Mouse (Mus musculus) monocyte, adult 5-6 weeks (primary cell): ENCODE results near the gene Gosr1. TPM values are rescaled to one million over a fixed set of nuclear protein-coding genes. Genes with fewer than 3 reads are reported as not detected.
"Not testable (repeated sequence)": the region's sequence is repeated elsewhere in the genome, so short reads cannot be mapped to it uniquely, and the experiment has no call there.

Source experiments
- ATAC-seq: fragments of 153-309, 156-312 bp; replicated peaks from 2 replicates; pipeline ENCODE4 v1.8.0; 2017; ENCODE audit warnings: mild to moderate bottlenecking; ENCODE audit not compliant: low TSS enrichment, insufficient number of reproducible peaks, severe bottlenecking, poor library complexity, low FRiP score
- total RNA-seq: library from RNA; stranded (forward); fragments of 200-1000, 200-491, 200-594 nt; gene quantifications from 3 replicates; pipeline ENCODE4 v1.2.3, GENCODE M21; 2017

Gene Gosr1
- total RNA-seq, 1 experiment from 2014 or later = 43.3 TPM

GRCm38 (mm10) chr11:76744550-76744949, 18.8 kb downstream of the Gosr1 start:
- no peak for ATAC-seq

GRCm38 (mm10) chr11:76742511-76742910, 20.9 kb downstream of the Gosr1 start:
- no peak for ATAC-seq

DNA sequence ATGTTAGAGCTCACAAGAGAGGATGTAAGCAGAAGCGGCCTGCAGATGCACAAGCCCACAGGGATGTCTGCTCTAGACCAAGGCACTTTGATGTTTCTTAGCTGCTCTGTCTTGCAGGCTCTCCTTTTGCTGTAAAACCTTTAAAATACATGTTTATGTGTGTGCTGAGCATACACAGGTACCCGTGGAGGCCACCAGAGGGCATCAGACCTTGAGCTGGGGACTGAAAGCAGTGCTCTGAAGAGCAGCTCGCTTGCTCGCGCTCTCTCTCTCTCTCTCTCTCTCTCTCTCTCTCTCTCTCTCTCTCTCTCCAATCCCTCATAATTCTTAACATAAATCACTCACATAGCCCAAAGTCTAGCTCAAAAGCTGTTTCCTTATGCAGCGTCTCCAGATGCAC, 24.3 kb downstream of the Gosr1 start:
- no peak for ATAC-seq

GRCm38 (mm10) chr11:76735753-76736324, 27.5 kb downstream of the Gosr1 start:
- ATAC-seq = 0 out of 2 replicates have a peak, but pooled peaks have one; percentile 50

DNA sequence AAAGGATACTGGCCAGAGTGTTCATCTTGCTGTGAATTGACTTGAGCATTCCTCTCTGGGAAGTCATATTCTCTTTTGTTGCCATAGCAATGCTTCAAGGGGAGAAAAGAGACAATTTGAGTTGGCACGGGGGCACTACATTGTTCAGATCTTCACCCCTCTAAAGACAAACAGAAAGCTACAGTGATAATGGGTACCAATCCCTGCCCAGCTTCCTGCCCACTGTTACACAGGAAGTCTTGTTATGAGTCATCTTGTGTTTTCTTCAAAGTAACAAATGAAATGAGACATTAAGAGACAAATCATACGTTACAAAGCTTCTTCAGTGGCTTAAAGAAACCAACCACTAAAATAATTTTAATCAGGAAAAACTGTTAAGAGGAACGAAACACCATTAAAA, 28.8 kb downstream of the Gosr1 start:
- 0 out of 2 replicates have a peak, but pooled peaks have one; percentile 37 for ATAC-seq

DNA sequence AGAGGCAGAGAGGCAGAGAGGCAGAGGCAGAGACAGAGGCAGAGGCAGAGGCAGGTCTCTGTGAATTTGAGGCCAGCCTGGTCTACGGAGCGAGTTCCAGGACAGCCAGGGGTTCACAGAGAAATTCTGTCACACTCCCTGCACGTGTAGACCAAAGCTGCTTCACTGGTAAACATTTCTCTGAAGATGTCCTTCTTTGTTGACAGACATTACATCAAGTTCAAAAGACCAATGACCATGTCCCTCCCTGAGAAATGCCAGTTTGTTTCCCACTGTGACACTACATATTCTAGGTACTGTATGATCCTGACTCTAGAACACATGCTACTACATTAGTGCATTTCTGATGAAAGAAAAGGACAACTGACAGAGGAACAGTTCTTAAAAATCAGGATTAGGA, 32.7 kb downstream of the Gosr1 start:
- ATAC-seq = no peak

DNA sequence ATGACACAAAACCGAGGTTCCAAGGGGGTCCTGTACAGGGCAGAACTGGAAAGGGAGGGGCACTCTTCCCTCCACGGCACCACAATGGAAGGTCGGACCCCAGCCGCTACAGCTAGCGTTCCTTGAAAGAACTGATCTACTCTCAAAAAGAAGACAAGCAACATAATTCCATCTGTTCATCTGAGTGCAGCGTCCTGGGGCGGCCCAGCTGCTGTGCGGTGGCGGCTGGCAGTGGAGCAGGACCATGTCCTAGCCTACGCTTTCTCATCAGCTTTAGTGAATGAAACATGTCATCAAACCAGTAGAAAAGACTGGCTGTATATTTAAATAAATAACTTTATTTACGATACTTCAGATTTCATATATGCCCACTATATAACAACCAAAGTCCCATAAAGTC, 35.3 kb downstream of the Gosr1 start:
- ATAC-seq = no peak

- ATAC-seq = no peak
Measured at GRCm38 (mm10) chr11:76723911-76724310, 39.5 kb downstream of the Gosr1 start.

- ATAC-seq = no peak
Measured at GRCm38 (mm10) chr11:76717000-76717399, 46.4 kb downstream of the Gosr1 start.

GRCm38 (mm10) chr11:76709625-76710452, 53.5 kb downstream of the Gosr1 start:
- no peak for ATAC-seq

- no peak for ATAC-seq
Measured at GRCm38 (mm10) chr11:76708881-76709280, 54.5 kb downstream of the Gosr1 start.

DNA sequence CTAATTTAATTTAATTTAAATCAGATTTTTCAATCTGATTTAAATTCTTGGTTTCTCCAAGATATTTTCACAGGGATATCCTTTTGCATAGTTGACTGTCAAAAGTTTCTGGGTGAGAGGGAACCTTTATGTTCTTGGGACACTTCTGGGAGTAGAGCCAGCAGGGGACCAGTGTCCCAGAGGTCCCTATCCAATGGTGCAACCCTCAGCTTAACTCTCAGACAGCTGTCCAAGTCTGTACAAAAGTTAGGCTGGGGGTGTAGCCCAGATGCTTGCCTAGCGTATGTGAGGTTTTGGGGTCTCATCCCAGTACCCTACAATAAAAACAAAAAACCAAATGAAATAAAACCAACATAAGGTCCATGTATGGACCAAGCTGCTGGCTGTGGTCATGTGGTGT, 55.3 kb downstream of the Gosr1 start:
- no peak for ATAC-seq

DNA sequence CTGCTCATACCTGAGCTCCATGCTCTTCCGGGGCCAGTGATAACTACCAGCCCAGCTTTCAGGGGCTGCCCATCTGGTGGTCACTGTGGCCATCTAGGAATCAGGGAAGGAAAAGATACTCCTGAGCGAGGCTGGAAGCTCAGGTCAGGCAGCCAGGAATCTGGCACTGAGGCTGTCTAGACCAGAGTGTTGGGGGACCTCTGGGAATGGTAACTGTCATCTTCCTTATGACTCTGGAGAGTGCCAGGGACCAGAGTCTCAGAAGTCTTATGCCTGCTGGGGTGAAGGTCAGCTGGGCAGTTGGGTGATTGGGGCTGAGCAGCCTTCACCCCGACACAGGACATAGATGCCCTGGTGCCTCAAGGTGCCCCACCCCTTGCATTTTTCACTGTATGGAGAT, 55.7 kb downstream of the Gosr1 start:
- no peak for ATAC-seq

DNA sequence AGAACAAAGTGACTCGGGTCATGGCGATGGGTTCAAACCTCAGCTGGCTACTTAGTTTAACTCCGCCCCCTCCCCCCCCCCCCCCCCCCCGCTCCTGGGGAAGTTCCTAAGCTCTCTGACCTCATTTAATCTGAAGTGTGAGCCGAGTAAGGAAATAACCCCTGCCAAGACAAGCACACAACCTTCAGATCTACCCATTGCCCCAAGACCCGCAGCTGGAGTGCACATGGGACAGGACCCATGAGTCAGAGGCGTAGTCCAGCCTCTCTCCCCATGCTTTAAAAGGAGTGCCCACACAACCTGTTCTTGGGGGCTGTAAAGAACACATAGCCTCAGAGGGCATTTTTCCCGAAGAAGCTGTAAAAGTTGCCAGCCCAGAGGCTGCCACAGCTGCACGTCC, 63.8 kb downstream of the Gosr1 start:
- no peak for ATAC-seq

DNA sequence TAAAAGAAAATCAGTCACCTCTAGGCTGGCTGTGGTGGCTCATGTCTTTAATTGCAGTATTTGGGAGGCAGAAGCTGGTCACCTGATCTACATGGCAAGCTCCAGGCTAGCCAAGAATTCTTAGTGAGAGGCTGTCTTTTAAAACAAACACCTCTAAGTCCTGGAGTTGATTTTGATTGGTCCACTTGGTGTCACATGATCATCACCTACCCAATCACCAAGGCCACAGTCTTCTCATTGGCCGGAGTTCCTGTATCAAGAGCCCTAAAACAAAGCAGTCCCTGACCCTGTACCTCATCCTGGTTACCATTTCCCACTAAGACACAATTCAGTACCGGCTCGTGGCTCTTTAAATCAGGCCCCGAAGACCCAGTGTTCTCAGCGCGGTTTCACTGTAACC, 67.6 kb downstream of the Gosr1 start:
- ATAC-seq = no peak

DNA sequence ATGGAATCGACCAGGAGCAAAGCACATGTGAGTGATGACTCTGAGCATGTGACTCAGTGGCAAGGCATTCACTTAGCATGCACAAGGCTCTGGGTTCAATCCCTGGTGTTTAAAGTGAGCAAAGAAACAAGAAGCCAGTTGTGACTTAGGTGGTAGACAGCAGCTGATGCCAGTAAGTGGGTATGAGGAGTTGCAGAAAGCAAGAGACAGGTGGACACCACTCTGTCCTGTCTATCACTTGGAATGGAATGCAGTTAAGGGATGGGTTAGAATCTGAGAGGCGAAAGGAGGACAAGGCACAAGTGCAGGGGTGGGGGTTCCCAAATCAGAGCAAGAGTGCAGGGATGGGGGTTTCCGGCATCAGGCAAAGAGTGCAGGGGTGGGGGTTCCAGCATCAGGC, 71.3 kb downstream of the Gosr1 start:
- ATAC-seq = no peak

GRCm38 (mm10) chr11:76685604-76686003, 77.8 kb downstream of the Gosr1 start:
- no peak for ATAC-seq

DNA sequence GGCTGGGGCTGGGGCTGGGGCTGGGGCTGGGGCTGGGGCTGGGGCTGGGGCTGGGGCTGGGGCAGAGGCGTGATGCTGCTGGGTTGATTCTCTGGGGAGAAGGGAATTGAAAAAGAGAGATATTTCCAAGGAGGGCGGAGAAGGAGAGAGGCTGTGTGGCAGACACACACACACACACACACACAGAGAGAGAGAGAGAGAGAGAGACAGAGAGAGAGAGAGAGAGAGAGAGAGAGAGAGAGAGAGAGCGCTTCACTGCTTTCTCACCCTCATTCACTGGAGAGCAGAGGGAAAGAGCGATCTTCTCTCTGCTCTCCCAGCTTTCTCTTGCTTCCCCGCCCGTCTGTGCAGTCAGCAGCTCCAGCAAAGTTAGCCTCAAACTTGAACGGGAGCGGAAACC, 83.9 kb downstream of the Gosr1 start, which contains the start of gene Trarg1:
Gene Trarg1 (plus strand): TSS at position 301 of the 400 bp plus-strand sequence.
- ATAC-seq = not testable (repeated sequence)
